Mouse (Mus musculus) C2C12 (cell line): ENCODE data around the gene Gdpd3.

Experiments
- CTCF ChIP-seq: IDR thresholded peaks from one replicate; pipeline ENCODE4 v1.5.1; 2011; ENCODE audit not compliant: control insufficient read depth, insufficient read depth, insufficient read length
- USF1 ChIP-seq: IDR thresholded peaks from one replicate; pipeline ENCODE4 v1.6.1; 2011; ENCODE audit warnings: low read depth, mild to moderate bottlenecking, control low read depth, moderate library complexity

GRCm38 (mm10) chr7:126774463-126774862 lies 8.3 kb downstream of the Gdpd3 start:
- no peak for TF ChIP-seq USF1
- no peak for TF ChIP-seq CTCF
